Mouse (Mus musculus): ENCODE measurements around the gene Tnfrsf1a.

DNA sequence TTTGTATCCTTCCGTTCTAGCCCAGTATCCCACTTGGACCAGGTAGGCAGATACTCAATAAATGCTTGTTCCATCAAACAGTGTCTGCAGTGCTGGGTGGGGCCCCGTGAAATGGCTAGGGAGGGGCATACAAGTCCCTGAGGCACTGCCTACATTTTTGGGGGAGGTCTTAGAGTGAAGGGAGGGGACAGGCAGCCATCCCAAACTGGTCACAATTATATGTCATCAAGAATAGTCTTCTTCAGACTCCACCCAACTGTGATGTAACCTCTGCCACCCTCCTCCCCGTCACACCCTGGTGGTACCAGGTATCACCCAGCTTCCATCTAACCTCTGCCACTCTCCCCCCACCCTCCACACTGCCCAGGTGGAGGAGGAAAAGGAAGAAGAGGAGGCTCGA is 4.3 kb upstream of the Tnfrsf1a start:
- TF ChIP-seq CTCF (IDR thresholded peaks at IDR 0.05; ENCODE audit: control insufficient read depth, insufficient read depth, insufficient replicate concordance, low read depth, low read length) = no peak
- TF ChIP-seq POLR2A (IDR thresholded peaks at IDR 0.05; ENCODE audit: control insufficient read depth, low read depth, low read length) = no peak
